Mouse (Mus musculus) stomach, postnatal 0 days (tissue): ENCODE data around the gene Slc45a2. TPM values are rescaled to one million over a fixed set of nuclear protein-coding genes. Genes with fewer than 3 reads are reported as not detected.

Experiments
- ATAC-seq: fragments of 200-750 bp; cut with Nextera tagmentation; 2 replicates; pipeline ENCODE4 v1.8.0; 2017; ENCODE audit not compliant: low FRiP score, low TSS enrichment
- DNase-seq: peaks from one replicate; pipeline ENCODE4 v3.0.0-alpha.2; 2016; ENCODE audit warnings: low spot score
- H3K27ac ChIP-seq: fragments of 300-500 bp; sonication (generic); replicated peaks from 2 replicates; pipeline ENCODE4 v1.5.1; 2014; ENCODE audit warnings: mild to moderate bottlenecking, control low read depth
- H3K27me3 ChIP-seq: fragments of 300-500 bp; sonication (generic); 2 replicates; pipeline ENCODE4 v1.6.1; 2014; ENCODE audit warnings: low read length; ENCODE audit not compliant: control insufficient read depth, insufficient read depth
- H3K36me3 ChIP-seq: fragments of 300-500 bp; sonication (generic); 2 replicates; pipeline ENCODE4 v1.6.1; 2014; ENCODE audit warnings: low read length, mixed read lengths; ENCODE audit not compliant: control insufficient read depth, insufficient read depth
- H3K4me1 ChIP-seq: fragments of 300-500 bp; sonication (generic); replicated peaks from 2 replicates; pipeline ENCODE4 v1.6.1; 2014; ENCODE audit warnings: antibody characterized with exemption; ENCODE audit not compliant: control insufficient read depth, insufficient read depth
- H3K4me2 ChIP-seq: fragments of 300-500 bp; sonication (generic); replicated peaks from 2 replicates; pipeline ENCODE4 v1.6.1; 2014; ENCODE audit warnings: low read depth, mild to moderate bottlenecking, control low read depth, moderate library complexity
- H3K4me3 ChIP-seq: fragments of 300-500 bp; sonication (generic); 2 replicates; pipeline ENCODE4 v1.5.1; 2014; ENCODE audit warnings: low read depth, low read length, control low read depth
- H3K9ac ChIP-seq: fragments of 300-500 bp; sonication (generic); 2 replicates; pipeline ENCODE4 v1.6.1; 2014; ENCODE audit warnings: mild to moderate bottlenecking, low read length, control low read depth, mixed read lengths
- H3K9me3 ChIP-seq: fragments of 300-500 bp; sonication (generic); 2 replicates; pipeline ENCODE4 v1.6.1; 2016; ENCODE audit warnings: low read length; ENCODE audit not compliant: control insufficient read depth
- CTCF ChIP-seq: IDR thresholded peaks from 2 replicates; pipeline ENCODE4 v1.5.1; 2016; ENCODE audit warnings: antibody characterized with exemption, low read depth, mild to moderate bottlenecking, moderate library complexity
- EP300 ChIP-seq: optimal IDR thresholded peaks from 2 replicates; pipeline ENCODE3; 2016; ENCODE audit warnings: antibody characterized with exemption
- WGBS: fragments of 180-500 bp; shearing (Covaris S2); extraction: QIAGEN DNeasy Blood & Tissue Kit; methylation state at CpG from one replicate; pipeline ENCODE4 v1.1.7; 2014; 5-methylcytosine and 5-hydroxymethylcytosine counted together
- polyA plus RNA-seq: library from polyadenylated mRNA; unstranded; fragments of >200 nt; fragmentation: Nextera tagmentation; extraction: Ambion mirVana; gene quantifications from 2 replicates; pipeline ENCODE4 v1.2.1, GENCODE M21; 2015

Gene Slc45a2
- polyA plus RNA-seq, 1 experiment from 2014 or later = not detected

DNA sequence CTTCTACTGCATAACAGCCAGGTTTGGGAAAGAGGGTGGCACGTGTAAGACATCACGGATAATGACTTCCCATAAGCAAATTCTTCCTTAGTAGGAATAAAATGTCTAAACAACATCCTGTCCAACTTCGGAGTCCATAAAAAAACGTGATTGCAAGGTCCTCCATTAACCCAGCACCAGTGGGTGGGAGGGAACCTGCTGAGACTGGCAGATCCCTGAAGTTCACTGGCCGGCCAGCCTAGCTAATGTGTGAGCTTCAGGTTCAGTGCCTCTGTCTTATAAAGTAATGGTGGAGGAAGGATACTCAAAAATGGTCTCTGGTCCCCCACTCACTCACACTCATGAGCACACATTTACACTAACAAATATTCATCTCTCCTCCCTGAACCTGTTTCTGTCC lies 45.4 kb upstream of the Slc45a2 start:
- no peak overlapping the region for H3K9ac ChIP-seq
- H3K4me3 ChIP-seq = no peak overlapping the region
- no peaks in the 10 kb centered on the region for H3K36me3 ChIP-seq
- DNase-seq (no peak), ATAC-seq (no peak)
- 53% methylated on average over 5 of the region's 5 CpGs for WGBS
- no peak overlapping the region for H3K4me2 ChIP-seq
- no peaks in the 10 kb centered on the region for H3K4me1 ChIP-seq
- H3K9me3 ChIP-seq = no peaks in the 10 kb centered on the region
- no peak overlapping the region for H3K27ac ChIP-seq
- no peaks in the 10 kb centered on the region for H3K27me3 ChIP-seq
- TF ChIP-seq CTCF (no peak), EP300 (no peak)

DNA sequence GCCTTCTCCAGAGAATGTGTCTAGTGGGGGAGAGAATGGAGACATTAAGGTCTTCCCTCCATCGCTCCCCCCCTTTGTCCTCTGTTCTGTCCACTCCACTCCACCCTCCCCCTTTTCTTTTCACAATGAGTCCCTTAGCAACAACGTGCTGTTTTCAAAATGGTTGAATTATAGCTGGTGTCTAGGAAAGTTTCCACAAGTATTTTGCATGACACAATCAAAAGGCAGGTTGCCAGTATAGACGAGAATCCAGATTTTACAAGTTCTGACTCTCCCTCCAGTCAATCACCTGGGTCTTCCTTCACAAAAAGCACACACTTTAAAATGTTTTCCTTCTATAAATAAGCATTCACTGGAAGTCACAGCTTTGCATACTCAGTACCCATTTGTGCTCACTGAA lies 43.8 kb upstream of the Slc45a2 start:
- DNase-seq = no peak
- no peak overlapping the region for H3K9ac ChIP-seq
- no peak overlapping the region for H3K27ac ChIP-seq
- H3K4me3 ChIP-seq = no peak overlapping the region
- no peak overlapping the region for H3K4me2 ChIP-seq
- no peaks in the 10 kb centered on the region for H3K4me1 ChIP-seq
- no peaks in the 10 kb centered on the region for H3K36me3 ChIP-seq
- ATAC-seq = no peak
- TF ChIP-seq EP300 (no peak), CTCF (no peak)
- 47% methylated on average over 3 of the region's 3 CpGs for WGBS
- no peaks in the 10 kb centered on the region for H3K9me3 ChIP-seq
- no peaks in the 10 kb centered on the region for H3K27me3 ChIP-seq

DNA sequence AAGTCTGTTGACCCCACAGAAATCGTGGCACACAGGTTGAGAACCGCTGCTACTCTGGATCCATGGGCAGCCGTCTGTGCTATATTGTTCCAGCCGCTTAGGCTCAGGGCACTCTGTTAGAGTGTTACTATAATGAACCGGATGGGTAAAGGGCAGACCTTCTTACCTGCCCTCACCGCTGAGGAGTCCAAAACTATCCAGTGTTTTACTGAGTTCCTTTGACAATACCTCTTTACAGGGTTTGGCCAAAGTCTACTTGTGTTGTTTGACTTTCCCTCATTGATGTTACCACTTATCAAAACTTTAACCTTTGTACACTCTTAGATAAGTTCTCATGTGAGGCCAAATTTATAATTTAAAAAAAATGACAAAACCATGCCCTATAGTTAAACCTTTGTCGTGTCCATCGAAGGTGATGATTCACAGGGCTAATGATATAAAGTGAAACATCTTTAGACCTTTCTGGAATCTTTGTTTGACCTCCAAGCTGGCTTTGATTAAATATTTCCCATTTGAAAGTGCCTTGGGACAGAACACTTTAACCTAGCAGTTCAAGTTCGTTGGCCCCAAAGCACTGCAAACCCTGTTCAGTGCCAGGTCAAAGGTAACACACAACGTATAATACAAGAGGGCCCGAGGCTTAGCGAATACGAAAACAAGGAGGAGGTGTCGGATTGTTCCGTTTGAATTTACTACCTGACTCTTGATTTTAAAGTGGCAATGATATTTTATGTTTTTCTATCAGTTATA lies 41.1 kb upstream of the Slc45a2 start:
- Histone ChIP-seq H3K4me2 (no peak overlapping the region), H3K4me1 (no peaks in the 10 kb centered on the region), H3K9ac (no peak overlapping the region), H3K27me3 (no peaks in the 10 kb centered on the region), H3K9me3 (no peaks in the 10 kb centered on the region), H3K27ac (no peak overlapping the region), H3K4me3 (no peak overlapping the region), H3K36me3 (no peaks in the 10 kb centered on the region)
- 80% methylated on average over 15 of the region's 15 CpGs for WGBS
- TF ChIP-seq CTCF (no peak), EP300 (no peak)
- DNase-seq = no peak
- ATAC-seq = no peak

DNA sequence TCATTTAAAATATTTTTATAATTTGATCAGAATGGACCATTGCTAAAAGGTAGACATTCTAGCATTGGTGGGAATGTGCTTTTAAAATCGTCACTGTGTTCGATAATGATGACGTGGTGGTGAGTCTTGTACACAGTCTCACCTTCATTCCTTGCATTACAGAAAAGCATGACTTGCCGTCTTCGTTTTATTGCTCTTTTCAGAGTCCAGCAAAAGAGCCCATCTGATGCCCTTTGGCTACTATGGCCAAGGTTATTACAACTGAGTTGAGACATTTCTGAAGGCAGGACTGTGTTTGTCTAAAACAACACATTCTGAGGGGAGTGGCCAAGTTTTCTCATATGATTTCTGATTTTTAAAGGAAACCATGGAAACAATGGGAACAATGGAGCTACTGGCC lies 40.3 kb upstream of the Slc45a2 start:
- 89% methylated on average over 5 of the region's 5 CpGs for WGBS
- H3K27me3 ChIP-seq = no peaks in the 10 kb centered on the region
- H3K9ac ChIP-seq = no peak overlapping the region
- no peak overlapping the region for H3K4me3 ChIP-seq
- H3K4me2 ChIP-seq = no peak overlapping the region
- DNase-seq (no peak), ATAC-seq (no peak)
- no peaks in the 10 kb centered on the region for H3K36me3 ChIP-seq
- no peak overlapping the region for H3K27ac ChIP-seq
- TF ChIP-seq EP300 (no peak), CTCF (no peak)
- no peaks in the 10 kb centered on the region for H3K4me1 ChIP-seq
- H3K9me3 ChIP-seq = no peaks in the 10 kb centered on the region

DNA sequence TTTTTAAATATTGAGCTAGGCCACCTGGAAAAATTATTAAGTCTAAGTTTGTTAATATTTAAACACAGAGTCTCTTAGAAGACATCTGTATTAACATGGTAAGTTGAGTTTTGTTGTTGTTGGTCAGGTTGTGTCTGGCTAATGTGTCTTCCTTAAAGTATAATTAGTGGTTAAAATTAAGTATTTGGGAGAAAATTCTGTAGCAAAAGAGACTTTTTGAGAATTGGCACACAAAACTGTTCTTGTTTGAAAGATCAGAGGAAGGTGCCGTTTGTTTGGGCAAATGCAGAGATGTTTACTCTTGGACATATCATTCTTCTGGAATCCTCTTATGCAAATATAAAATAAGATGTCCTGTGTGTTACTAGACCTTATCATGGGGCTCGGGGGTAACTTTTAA lies 37.9 kb upstream of the Slc45a2 start:
- H3K27me3 ChIP-seq = no peaks in the 10 kb centered on the region
- H3K4me1 ChIP-seq = no peaks in the 10 kb centered on the region
- H3K4me3 ChIP-seq = no peak overlapping the region
- TF ChIP-seq EP300 (no peak), CTCF (no peak)
- H3K9me3 ChIP-seq = no peaks in the 10 kb centered on the region
- no peak overlapping the region for H3K9ac ChIP-seq
- H3K36me3 ChIP-seq = no peaks in the 10 kb centered on the region
- no peak overlapping the region for H3K4me2 ChIP-seq
- H3K27ac ChIP-seq = no peak overlapping the region
- DNase-seq = no peak
- WGBS = 45% methylated on average over 2 of the region's 2 CpGs
- no peak for ATAC-seq

DNA sequence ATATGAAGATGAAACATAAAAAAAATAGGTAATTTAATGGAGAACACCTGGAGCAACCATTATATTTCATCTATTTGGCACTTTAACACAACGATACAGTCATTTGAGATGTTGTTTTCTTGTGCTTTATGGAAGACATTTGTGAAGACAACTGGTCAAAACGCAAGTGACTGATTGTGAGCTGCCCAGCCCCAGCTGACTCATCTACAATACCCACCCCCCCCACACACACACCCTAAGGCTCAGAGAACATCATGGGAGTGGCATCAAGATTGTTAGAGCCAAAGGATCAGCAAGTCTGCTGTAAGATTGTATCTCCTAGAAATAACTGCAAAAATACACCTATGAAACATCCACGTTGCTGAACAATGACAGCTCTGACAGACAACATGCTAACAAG lies 31.1 kb upstream of the Slc45a2 start:
- no peak overlapping the region for H3K27ac ChIP-seq
- ATAC-seq (no peak), DNase-seq (no peak)
- no peak overlapping the region for H3K9ac ChIP-seq
- TF ChIP-seq EP300 (no peak), CTCF (no peak)
- H3K4me3 ChIP-seq = no peak overlapping the region
- no peaks in the 10 kb centered on the region for H3K9me3 ChIP-seq
- H3K4me2 ChIP-seq = no peak overlapping the region
- 70% methylated on average over 3 of the region's 3 CpGs for WGBS
- no peaks in the 10 kb centered on the region for H3K36me3 ChIP-seq
- no peaks in the 10 kb centered on the region for H3K4me1 ChIP-seq
- H3K27me3 ChIP-seq = no peaks in the 10 kb centered on the region
